Mouse (Mus musculus) CH12.LX (cell line): ENCODE results near the gene Cirbp. TPM values are rescaled to one million over a fixed set of nuclear protein-coding genes. Genes with fewer than 3 reads are reported as not detected.

Experiments used
- DNase-seq: peaks from one replicate; pipeline ENCODE4 v3.0.0-alpha.2; 2013; ENCODE audit errors: extremely low read depth
- H3K27ac ChIP-seq: 2 replicates; pipeline ENCODE4 v1.5.1; 2012; ENCODE audit warnings: low read depth, mild to moderate bottlenecking, control low read depth, moderate library complexity; ENCODE audit not compliant: insufficient read depth
- H3K27me3 ChIP-seq: replicated peaks from 2 replicates; pipeline ENCODE3; 2012; ENCODE audit warnings: inconsistent platforms
- H3K36me3 ChIP-seq, 2 experiments: replicated peaks in 1 of 2; 2 replicates each; pipeline versions ENCODE3 to v1.6.1; 2012; ENCODE audit warnings: inconsistent platforms in 1 of 2, low read length in 1 of 2, mild to moderate bottlenecking in 1 of 2, mixed read lengths in 1 of 2, moderate library complexity in 1 of 2; ENCODE audit not compliant: control insufficient read depth in 1 of 2, insufficient read depth in 1 of 2
- H3K4me1 ChIP-seq, 2 experiments: 2 replicates each; pipeline ENCODE4 v1.6.1; 2012; ENCODE audit warnings: inconsistent platforms in 1 of 2, moderate library complexity in 1 of 2; ENCODE audit not compliant: insufficient read depth in 2 of 2, control insufficient read depth in 1 of 2
- H3K4me2 ChIP-seq: 2 replicates; pipeline ENCODE4 v1.6.1; 2012; ENCODE audit warnings: low read depth, mild to moderate bottlenecking, control low read depth; ENCODE audit not compliant: poor library complexity, insufficient read depth, severe bottlenecking
- H3K4me3 ChIP-seq, 3 experiments: fragments of 150-350 bp in 1 of 3; sonication (generic) in 1 of 3; replicated peaks in 1 of 3; 2 replicates each; pipeline versions ENCODE3 to v1.5.1; 2011 to 2012; ENCODE audit warnings: low read depth in 2 of 3, low read length in 2 of 3, mild to moderate bottlenecking in 2 of 3, moderate library complexity in 2 of 3, control low read depth in 1 of 3, improper control_type of control experiment in 1 of 3, inconsistent platforms in 1 of 3, mixed read lengths in 1 of 3; ENCODE audit not compliant: poor library complexity in 1 of 3
- H3K79me2 ChIP-seq: replicated peaks from 2 replicates; pipeline ENCODE4 v1.6.1; 2012; ENCODE audit warnings: mild to moderate bottlenecking, moderate library complexity; ENCODE audit not compliant: control insufficient read depth, poor library complexity, insufficient read depth, severe bottlenecking; ENCODE audit errors: extremely low read depth
- H3K9ac ChIP-seq: 2 replicates; pipeline ENCODE4 v1.6.1; 2012; ENCODE audit warnings: low read depth, mild to moderate bottlenecking, control low read depth, moderate library complexity; ENCODE audit not compliant: insufficient read depth
- H3K9me3 ChIP-seq: replicated peaks from 2 replicates; pipeline ENCODE3; 2012; ENCODE audit warnings: low read length, inconsistent platforms, mixed read lengths
- BHLHE40 ChIP-seq: IDR thresholded peaks from 2 replicates; pipeline ENCODE4 v1.6.1; 2011; ENCODE audit warnings: mild to moderate bottlenecking, low read depth, low read length, improper control_type of control experiment
- CTCF ChIP-seq, 2 experiments: IDR thresholded peaks in 1 of 2; conservative IDR thresholded peaks in 1 of 2; 2 replicates each; pipeline ENCODE4 v1.5.1; 2011 to 2012; ENCODE audit warnings: low read depth in 2 of 2, low read length in 2 of 2, improper control_type of control experiment in 1 of 2, inconsistent platforms in 1 of 2, mild to moderate bottlenecking in 1 of 2, moderate library complexity in 1 of 2
- ELF1 ChIP-seq: IDR thresholded peaks from 2 replicates; pipeline ENCODE4 v1.6.1; 2014; ENCODE audit warnings: low read depth, mild to moderate bottlenecking, inconsistent platforms, low read length, improper control_type of control experiment
- IRF4 ChIP-seq: IDR thresholded peaks from 2 replicates; pipeline ENCODE4 v1.6.1; 2014; ENCODE audit warnings: low read depth, mild to moderate bottlenecking, inconsistent platforms, low read length, improper control_type of control experiment
- JUN ChIP-seq: IDR thresholded peaks from 2 replicates; pipeline ENCODE4 v1.6.1; 2011; ENCODE audit warnings: low read depth, mild to moderate bottlenecking, low read length, improper control_type of control experiment, moderate library complexity; ENCODE audit not compliant: insufficient read depth
- MAFK ChIP-seq: IDR thresholded peaks from 2 replicates; pipeline ENCODE4 v1.6.1; 2011; ENCODE audit warnings: low read length, improper control_type of control experiment; ENCODE audit not compliant: insufficient replicate concordance
- MAZ ChIP-seq: IDR thresholded peaks from 2 replicates; pipeline ENCODE4 v1.6.1; 2012; ENCODE audit warnings: low read depth, mild to moderate bottlenecking, inconsistent platforms, low read length, improper control_type of control experiment, moderate library complexity
- MYC ChIP-seq: IDR thresholded peaks from 2 replicates; pipeline ENCODE4 v1.6.1; 2011; ENCODE audit warnings: low read depth, mild to moderate bottlenecking, improper control_type of control experiment, low read length
- NELFE ChIP-seq: IDR thresholded peaks from 2 replicates; pipeline ENCODE4 v1.6.1; 2011; ENCODE audit warnings: low read depth, low read length, improper control_type of control experiment
- NRF1 ChIP-seq: IDR thresholded peaks from 2 replicates; pipeline ENCODE4 v1.6.1; 2014; ENCODE audit warnings: low read depth, mild to moderate bottlenecking, inconsistent platforms, low read length, improper control_type of control experiment, moderate library complexity
- PAX5 ChIP-seq: IDR thresholded peaks from 2 replicates; pipeline ENCODE4 v1.6.1; 2012; ENCODE audit warnings: low read length, inconsistent platforms, mixed read lengths
- POLR2A ChIP-seq: IDR thresholded peaks from 2 replicates; pipeline ENCODE4 v1.6.1; 2011; ENCODE audit warnings: low read depth, mild to moderate bottlenecking, improper control_type of control experiment, low read length
- POLR2AphosphoS2 ChIP-seq: IDR thresholded peaks from 2 replicates; pipeline ENCODE4 v1.6.1; 2011; ENCODE audit warnings: low read depth, low read length, improper control_type of control experiment
- RAD21 ChIP-seq: IDR thresholded peaks from 2 replicates; pipeline ENCODE4 v1.6.1; 2011; ENCODE audit warnings: low read depth, mild to moderate bottlenecking, low read length, improper control_type of control experiment, moderate library complexity
- SMC3 ChIP-seq: IDR thresholded peaks from 2 replicates; pipeline ENCODE4 v1.6.1; 2011; ENCODE audit warnings: low read depth, low read length, improper control_type of control experiment
- TBP ChIP-seq: conservative IDR thresholded peaks from 2 replicates; pipeline ENCODE4 v1.6.1; 2011; ENCODE audit warnings: low read depth, low read length, improper control_type of control experiment
- UBTF ChIP-seq: IDR thresholded peaks from 2 replicates; pipeline ENCODE4 v1.6.1; 2012; ENCODE audit warnings: low read depth, mild to moderate bottlenecking, inconsistent platforms, low read length, improper control_type of control experiment, moderate library complexity
- USF1 ChIP-seq: IDR thresholded peaks from 2 replicates; pipeline ENCODE4 v1.6.1; 2014; ENCODE audit warnings: low read depth, mild to moderate bottlenecking, inconsistent platforms, low read length, improper control_type of control experiment
- ZC3H11A ChIP-seq: IDR thresholded peaks from 2 replicates; pipeline ENCODE4 v1.6.1; 2012; ENCODE audit warnings: low read depth, mild to moderate bottlenecking, inconsistent platforms, low read length, improper control_type of control experiment
- ZKSCAN1 ChIP-seq: IDR thresholded peaks from 2 replicates; pipeline ENCODE4 v1.6.1; 2012; ENCODE audit warnings: low read depth, inconsistent platforms, low read length, improper control_type of control experiment, borderline replicate concordance
- ZMIZ1 ChIP-seq: IDR thresholded peaks from 2 replicates; pipeline ENCODE4 v1.6.1; 2012; ENCODE audit warnings: low read depth, mild to moderate bottlenecking, inconsistent platforms, low read length, improper control_type of control experiment
- dilution Hi-C: fragments of 300-500 bp; cut with MboI; formaldehyde crosslinking; loops from 2 replicates; pipeline ENCODE4 v1.14.3; 2020; ENCODE audit warnings: low sequenced_read_pairs; ENCODE audit not compliant: extremely low pct_unique_long_range_greater_than_20kb, extremely low pct_ligation_motif_present
- in situ Hi-C: fragments of 300-500 bp; cut with MboI; formaldehyde crosslinking; loops from 3 replicates; pipeline ENCODE4 v1.14.3; 2019; ENCODE audit warnings: low sequenced_read_pairs, low pct_ligation_motif_present, low pct_unique_long_range_greater_than_20kb, mixed read lengths
- polyA plus RNA-seq: library from polyadenylated mRNA; unstranded; fragments of >175 nt; gene quantifications from 2 replicates; pipeline ENCODE4 v1.2.1, GENCODE M21; 2012; ENCODE audit warnings: low read depth; ENCODE audit not compliant: insufficient read length
- total RNA-seq, 2 experiments: library from RNA; depleted of rRNA; stranded (reverse); fragments of 300-350 nt in 1 of 2; fragments of >200 nt in 1 of 2; gene quantifications; 2 replicates each; pipeline ENCODE4 v1.2.3; 2012 to 2014

Cirbp gene
- total and polyA plus RNA-seq, 3 experiments, result 27.0 to 40.2 (median 34.4) TPM

DNA sequence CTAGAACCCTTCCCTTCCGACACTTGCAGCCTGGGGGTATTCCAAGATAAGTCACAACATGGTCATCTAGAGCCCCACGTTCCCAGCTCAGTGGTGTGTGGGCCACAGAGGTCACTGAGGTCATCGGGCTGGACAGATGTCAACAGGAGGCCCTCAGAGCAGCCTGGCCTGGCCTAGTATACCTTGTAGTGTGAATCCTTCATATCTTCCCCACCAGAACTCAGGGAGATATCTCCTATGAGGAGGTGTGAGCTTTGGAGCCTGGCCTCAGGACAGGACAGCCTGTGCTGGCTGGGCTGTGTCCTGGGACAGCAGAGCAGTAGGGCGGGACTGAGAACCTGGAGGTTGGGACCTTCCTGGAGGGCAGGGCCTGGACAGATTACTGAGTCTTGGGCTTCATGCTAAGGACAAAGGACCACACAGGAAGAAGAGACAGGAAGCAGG is 19.2 kb upstream of the Cirbp start:
- H3K27me3 ChIP-seq, result no peaks in the 10 kb centered on the region
- H3K9me3 ChIP-seq, result no peaks in the 10 kb centered on the region
- dilution Hi-C loops, result no loop called here
- DNase-seq, result no peak
- peaks cover 26% of the 10 kb centered on the region for H3K79me2 ChIP-seq
- in situ Hi-C loops, result no loop called here
- no peak overlapping the region for H3K4me3 ChIP-seq
- H3K4me2 ChIP-seq, result no peak overlapping the region
- peaks cover 31 to 52% of the 10 kb centered on the region in 2 experiments for H3K4me1 ChIP-seq
- no peak for TF ChIP-seq BHLHE40
- TF ChIP-seq POLR2AphosphoS2, result 0 out of 2 replicates have a peak, but pooled peaks have one; percentile 28
- peak overlapping the region; percentile 59; the same call in 1 of the 2 replicates for H3K27ac ChIP-seq
- peaks cover 33 to 45% of the 10 kb centered on the region in 2 experiments for H3K36me3 ChIP-seq
- H3K9ac ChIP-seq, result no peak overlapping the region

DNA sequence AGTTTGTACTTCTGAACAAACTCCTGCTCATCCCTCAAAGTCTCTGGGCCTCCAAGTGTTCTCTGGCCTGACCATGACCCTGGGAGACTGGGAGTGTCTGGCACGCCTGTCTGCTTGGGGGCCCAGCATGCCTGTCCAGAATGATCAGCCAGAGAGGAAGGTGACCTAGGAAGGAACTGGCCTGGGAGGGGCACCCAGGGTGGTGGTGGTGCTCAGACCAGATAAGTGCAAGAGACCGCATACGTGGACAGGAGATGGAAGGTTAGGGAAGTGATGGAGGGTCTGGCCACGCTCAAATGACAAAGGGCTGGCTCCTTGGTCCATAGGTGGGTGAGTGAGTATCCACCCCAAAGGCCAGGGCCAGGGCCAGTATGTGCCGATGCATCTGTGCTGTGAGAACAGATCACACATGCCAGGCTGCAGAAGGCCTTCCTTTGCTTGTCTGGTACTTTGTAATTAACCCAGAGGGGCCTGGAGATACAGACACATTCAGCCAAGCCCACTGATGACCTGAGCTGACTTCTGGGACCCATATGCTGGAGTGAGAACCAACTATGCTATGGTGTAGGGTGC is 18.6 kb upstream of the Cirbp start:
- Histone ChIP-seq H3K4me3 (peak overlapping the region in 1 of 3 experiments; percentile 78), H3K4me2 (no peak overlapping the region), H3K9ac (no peak overlapping the region), H3K27me3 (no peaks in the 10 kb centered on the region), H3K79me2 (peaks cover 26% of the 10 kb centered on the region), H3K9me3 (no peaks in the 10 kb centered on the region), H3K36me3 (peaks cover 33 to 45% of the 10 kb centered on the region in 2 experiments), H3K27ac (peak overlapping the region; percentile 59), H3K4me1 (peaks cover 31 to 52% of the 10 kb centered on the region in 2 experiments)
- in situ Hi-C loops (no loop called here), dilution Hi-C loops (no loop called here)
- DNase-seq, result no peak
- TF ChIP-seq ZKSCAN1, result no peak

DNA sequence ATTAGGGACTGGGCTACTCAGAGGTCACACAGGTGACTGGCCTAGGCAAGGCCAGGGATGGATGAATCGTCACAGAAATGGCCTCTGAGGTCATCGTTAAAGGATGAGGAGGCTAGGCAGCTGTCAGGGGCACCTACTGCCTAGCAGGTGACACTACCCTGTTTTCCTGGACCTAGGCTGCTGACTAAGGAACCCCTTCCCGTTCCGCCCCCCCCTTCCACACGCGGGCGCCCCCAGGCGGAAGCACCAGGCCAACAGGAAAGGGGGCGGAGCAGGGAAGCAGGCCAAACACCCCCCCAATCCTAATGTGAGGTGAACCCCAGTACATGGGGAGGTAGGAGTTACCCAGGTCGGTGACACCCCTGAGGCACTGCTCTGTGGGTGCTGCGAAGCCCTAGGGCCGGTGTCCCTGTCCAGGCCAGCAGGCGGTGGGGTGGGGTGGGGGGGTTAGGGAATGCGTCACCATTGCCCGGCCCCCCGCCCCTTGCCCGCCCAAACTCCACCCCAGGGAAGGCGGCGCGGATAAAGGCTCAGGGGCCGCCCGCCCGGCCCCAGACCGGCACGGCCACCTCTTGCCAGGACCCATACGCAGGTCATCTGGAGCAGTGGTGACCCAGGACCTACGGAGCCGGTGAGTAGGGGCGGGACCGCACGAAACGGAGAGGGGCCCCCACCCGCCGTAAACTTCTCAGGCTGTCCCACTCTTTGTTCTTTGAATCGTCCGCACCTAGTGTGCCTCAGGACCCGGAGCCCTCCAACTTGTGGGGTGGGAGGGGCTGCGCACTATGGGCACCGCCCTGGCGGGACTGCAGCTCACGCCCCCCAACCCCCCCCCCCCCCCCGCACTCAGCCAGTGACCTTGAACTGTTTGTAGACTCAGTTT is 17.8 kb upstream of the Cirbp start, which contains the start of gene Midn:
TSS of gene Midn (plus strand) at position 554 of the 883 bp plus-strand sequence.
- Histone ChIP-seq H3K9me3 (no peaks in the 10 kb centered on the region), H3K27ac (peak within 1 kb of the TSS; percentile 59), H3K27me3 (no peaks in the 10 kb centered on the region), H3K4me2 (peak within 1 kb of the TSS; percentile 63), H3K9ac (peak within 1 kb of the TSS; percentile 64), H3K36me3 (peaks cover 33 to 46% of the 10 kb centered on the region in 2 experiments), H3K79me2 (peaks cover 19% of the 10 kb centered on the region), H3K4me1 (peaks cover 31 to 50% of the 10 kb centered on the region in 2 experiments), H3K4me3 (peak within 1 kb of the TSS; percentile 78 to 91 (median 81))
- DNase-seq, result no peak
- dilution Hi-C loops (no loop called here), in situ Hi-C loops (no loop called here)
- TF ChIP-seq SMC3, result peak; percentile 7; the same call in 1 of the 2 replicates
- peak; percentile 64 for TF ChIP-seq ELF1
- peak; percentile 77; the same call in 1 of the 2 replicates for TF ChIP-seq ZMIZ1
- no peak for TF ChIP-seq UBTF
- 0 out of 2 replicates have a peak, but pooled peaks have one; percentile 43 for TF ChIP-seq NRF1
- peak; percentile 94 for TF ChIP-seq POLR2A
- no peak for TF ChIP-seq MYC
- TF ChIP-seq TBP, result 0 out of 2 replicates have a peak, but pooled peaks have one; percentile 30
- TF ChIP-seq ZKSCAN1, result no peak
- no peak for TF ChIP-seq PAX5
- peak; percentile 86 for TF ChIP-seq NELFE
- TF ChIP-seq MAZ, result peak; percentile 72; the same call in 1 of the 2 replicates
- TF ChIP-seq MAFK, result no peak
- no peak for TF ChIP-seq RAD21
- TF ChIP-seq IRF4, result no peak
- no peak for TF ChIP-seq USF1
- TF ChIP-seq CTCF (conservative IDR thresholded peaks at IDR 0.05 in 1 of 2, IDR thresholded peaks at IDR 0.05 in 1 of 2; ENCODE audit: low read depth in 2 of 2, low read length in 2 of 2), result peak in 1 of 2 experiments; percentile 64; a peak in 2 of 4 replicates
- no peak for TF ChIP-seq ZC3H11A
- TF ChIP-seq JUN, result no peak
